Mouse (Mus musculus) erythroblast, embryonic 14.5 days (primary cell): Measurements from ENCODE around the gene Rnf151.

Experiments
- GATA1 ChIP-seq: IDR thresholded peaks from 2 replicates; pipeline ENCODE4 v1.6.1; 2012; ENCODE audit warnings: low read length, inconsistent platforms, mixed read lengths
- TAL1 ChIP-seq: IDR thresholded peaks from 3 replicates; pipeline ENCODE4 v1.6.1; 2012; ENCODE audit warnings: low read length, inconsistent platforms, mixed read lengths

DNA sequence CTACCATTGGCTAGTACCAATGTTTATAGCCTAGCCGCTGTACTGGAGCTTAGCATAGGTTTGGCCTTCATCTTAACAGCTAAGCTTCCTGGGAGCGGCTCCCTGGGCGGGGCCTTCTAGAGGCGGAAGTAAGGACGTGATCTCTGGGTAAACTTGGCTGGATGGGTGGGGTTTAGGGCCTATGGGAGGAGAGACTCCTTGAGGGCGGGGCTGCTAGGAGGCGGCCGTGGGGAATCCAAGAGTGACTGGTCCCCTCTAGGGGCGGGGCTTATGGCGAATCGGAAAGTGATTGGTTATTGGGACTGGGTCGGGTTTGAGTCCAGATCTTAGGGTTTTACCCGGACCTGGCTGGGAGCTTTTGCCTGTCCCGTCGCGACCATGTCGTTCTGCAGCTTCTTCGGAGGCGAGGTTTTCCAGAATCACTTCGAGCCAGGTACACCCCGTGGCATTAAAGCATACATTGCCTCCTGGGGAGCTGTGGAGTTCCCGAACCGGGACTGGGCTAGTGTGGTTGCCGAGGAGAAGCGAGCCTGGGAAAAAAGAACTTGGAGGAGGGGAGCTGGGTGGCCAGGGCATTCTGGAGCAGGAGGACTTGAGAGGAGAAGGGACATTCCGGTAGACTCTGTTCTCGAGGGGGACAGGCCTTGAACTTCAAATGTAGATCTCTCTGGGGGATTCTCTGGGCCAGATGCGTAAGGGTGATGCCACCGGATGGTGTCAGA, 18.6 kb upstream of the Rnf151 start, which contains the start of gene Msrb1:
- TF ChIP-seq TAL1 (no peak), GATA1 (no peak)
